Mouse (Mus musculus): Measurements from ENCODE around the gene Fxyd7. TPM values are rescaled to one million over a fixed set of nuclear protein-coding genes. Genes with fewer than 3 reads are reported as not detected.

Fxyd7 gene
- polyA plus RNA-seq, 1 experiment from 2014 or later: 5.3 TPM

- Histone ChIP-seq H3K4me3 (no peak overlapping the region), H3K27ac (no peak overlapping the region), H3K9me3 (no peaks in the 10 kb centered on the region), H3K36me3 (no peaks in the 10 kb centered on the region), H3K4me1 (peaks cover 49% of the 10 kb centered on the region), H3K27me3 (peaks cover 54% of the 10 kb centered on the region), H3K9ac (no peak overlapping the region), H3K4me2 (peak overlapping the region; percentile 34; the same call in 1 of the 2 replicates)
- WGBS: 13% methylated on average over 5 of the region's 5 CpGs
- no peak for ATAC-seq (ENCODE audit: borderline replicate concordance, extremely low read depth, low FRiP score, low TSS enrichment)
Observed at GRCm38 (mm10) chr7:31049135-31049845, 2.0 kb downstream of the Fxyd7 start.

- ATAC-seq (ENCODE audit: borderline replicate concordance, extremely low read depth, low FRiP score, low TSS enrichment): no peak
- no peaks in the 10 kb centered on the region for H3K36me3 ChIP-seq
- peaks cover 14% of the 10 kb centered on the region for H3K4me1 ChIP-seq
- peak within 1 kb of the TSS; percentile 58 for H3K4me2 ChIP-seq
- peak within 1 kb of the TSS; percentile 41; the same call in 1 of the 2 replicates for H3K27ac ChIP-seq
- peaks cover 28% of the 10 kb centered on the region for H3K27me3 ChIP-seq
- H3K4me3 ChIP-seq: peak within 1 kb of the TSS; percentile 41
- no peaks in the 10 kb centered on the region for H3K9me3 ChIP-seq
- 41% methylated on average over 10 of the region's 10 CpGs for WGBS
- H3K9ac ChIP-seq: peak within 1 kb of the TSS; percentile 36
Observed at GRCm38 (mm10) chr7:31042431-31042910, 8.8 kb downstream of the Fxyd7 start, which contains the start of gene Fxyd5. Gene Fxyd5, minus strand, starts transcription at chr7:31042481.

GRCm38 (mm10) chr7:31041662-31042315 is 9.5 kb downstream of the Fxyd7 start:
- Histone ChIP-seq H3K9me3 (no peaks in the 10 kb centered on the region), H3K4me1 (peaks cover 14% of the 10 kb centered on the region), H3K36me3 (no peaks in the 10 kb centered on the region), H3K27ac (peak overlapping the region; percentile 41; the same call in 1 of the 2 replicates), H3K27me3 (peaks cover 28% of the 10 kb centered on the region), H3K4me2 (peak overlapping the region; percentile 58), H3K4me3 (peak overlapping the region; percentile 41), H3K9ac (peak overlapping the region; percentile 36)
- ATAC-seq (ENCODE audit: borderline replicate concordance, extremely low read depth, low FRiP score, low TSS enrichment): peak; percentile 64; the same call in 1 of the 2 replicates
- 2% methylated on average over 28 of the region's 28 CpGs for WGBS

- peak overlapping the region; percentile 58 for H3K4me2 ChIP-seq
- H3K36me3 ChIP-seq: no peaks in the 10 kb centered on the region
- H3K27me3 ChIP-seq: peaks cover 28% of the 10 kb centered on the region
- H3K4me1 ChIP-seq: peaks cover 14% of the 10 kb centered on the region
- H3K9ac ChIP-seq: no peak overlapping the region; the same call in 1 of the 2 replicates
- peak overlapping the region; percentile 41; the same call in 1 of the 2 replicates for H3K4me3 ChIP-seq
- no peak overlapping the region for H3K27ac ChIP-seq
- 38% methylated on average over 8 of the region's 8 CpGs for WGBS
- no peak for ATAC-seq (ENCODE audit: borderline replicate concordance, extremely low read depth, low FRiP score, low TSS enrichment)
- H3K9me3 ChIP-seq: no peaks in the 10 kb centered on the region
Observed at GRCm38 (mm10) chr7:31041023-31041407, 10.3 kb downstream of the Fxyd7 start.

GRCm38 (mm10) chr7:31040281-31041022 is 10.8 kb downstream of the Fxyd7 start:
- WGBS: 74% methylated on average over 12 of the region's 12 CpGs
- Histone ChIP-seq H3K27ac (no peak overlapping the region), H3K4me3 (no peak overlapping the region), H3K4me2 (peak overlapping the region; percentile 58; the same call in 1 of the 2 replicates), H3K27me3 (peaks cover 28% of the 10 kb centered on the region), H3K9ac (no peak overlapping the region), H3K4me1 (peaks cover 14% of the 10 kb centered on the region), H3K9me3 (no peaks in the 10 kb centered on the region), H3K36me3 (no peaks in the 10 kb centered on the region)
- ATAC-seq (ENCODE audit: borderline replicate concordance, extremely low read depth, low FRiP score, low TSS enrichment): no peak

GRCm38 (mm10) chr7:31039011-31039410 is 12.3 kb downstream of the Fxyd7 start:
- H3K27me3 ChIP-seq: peaks cover 23% of the 10 kb centered on the region
- no peak overlapping the region for H3K4me3 ChIP-seq
- no peak overlapping the region for H3K4me2 ChIP-seq
- whole genome bisulfite sequencing: 70% methylated on average over 4 of the region's 4 CpGs
- H3K4me1 ChIP-seq: peaks cover 14% of the 10 kb centered on the region
- no peaks in the 10 kb centered on the region for H3K9me3 ChIP-seq
- no peak for ATAC-seq (ENCODE audit: borderline replicate concordance, extremely low read depth, low FRiP score, low TSS enrichment)
- no peak overlapping the region for H3K9ac ChIP-seq
- H3K36me3 ChIP-seq: no peaks in the 10 kb centered on the region
- no peak overlapping the region for H3K27ac ChIP-seq

- Histone ChIP-seq H3K27ac (no peak overlapping the region), H3K27me3 (peaks cover 10% of the 10 kb centered on the region), H3K4me2 (no peak overlapping the region), H3K9me3 (no peaks in the 10 kb centered on the region), H3K4me3 (no peak overlapping the region), H3K9ac (no peak overlapping the region), H3K36me3 (no peaks in the 10 kb centered on the region), H3K4me1 (peaks cover 17% of the 10 kb centered on the region)
- ATAC-seq (ENCODE audit: borderline replicate concordance, extremely low read depth, low FRiP score, low TSS enrichment): no peak
- WGBS: 54% methylated on average over 2 of the region's 2 CpGs
Observed at GRCm38 (mm10) chr7:31037675-31038074, 13.6 kb downstream of the Fxyd7 start.

- Histone ChIP-seq H3K9ac (no peak overlapping the region), H3K9me3 (no peaks in the 10 kb centered on the region), H3K4me2 (no peak overlapping the region), H3K27ac (no peak overlapping the region), H3K36me3 (no peaks in the 10 kb centered on the region), H3K27me3 (peaks cover 3% of the 10 kb centered on the region), H3K4me1 (peaks cover 9% of the 10 kb centered on the region), H3K4me3 (no peak overlapping the region)
- no peak for ATAC-seq (ENCODE audit: borderline replicate concordance, extremely low read depth, low FRiP score, low TSS enrichment)
- 73% methylated on average over 7 of the region's 7 CpGs for WGBS
Observed at GRCm38 (mm10) chr7:31036917-31037316, 14.3 kb downstream of the Fxyd7 start.

GRCm38 (mm10) chr7:31035291-31035690 is 16.0 kb downstream of the Fxyd7 start:
- H3K4me1 ChIP-seq: peaks cover 3% of the 10 kb centered on the region; the same call in 1 of the 2 replicates
- H3K27me3 ChIP-seq: no peaks in the 10 kb centered on the region
- 72% methylated on average over 11 of the region's 11 CpGs for WGBS
- H3K9me3 ChIP-seq: no peaks in the 10 kb centered on the region
- H3K9ac ChIP-seq: no peak overlapping the region
- no peaks in the 10 kb centered on the region for H3K36me3 ChIP-seq
- no peak overlapping the region for H3K4me2 ChIP-seq
- no peak overlapping the region for H3K27ac ChIP-seq
- H3K4me3 ChIP-seq: no peak overlapping the region
- no peak for ATAC-seq (ENCODE audit: borderline replicate concordance, extremely low read depth, low FRiP score, low TSS enrichment)

GRCm38 (mm10) chr7:31034789-31035188 is 16.5 kb downstream of the Fxyd7 start:
- H3K4me2 ChIP-seq: no peak overlapping the region
- H3K9ac ChIP-seq: no peak overlapping the region
- ATAC-seq (ENCODE audit: borderline replicate concordance, extremely low read depth, low FRiP score, low TSS enrichment): no peak
- H3K27me3 ChIP-seq: no peaks in the 10 kb centered on the region
- H3K36me3 ChIP-seq: no peaks in the 10 kb centered on the region
- 62% methylated on average over 11 of the region's 11 CpGs for WGBS
- H3K4me1 ChIP-seq: peaks cover 3% of the 10 kb centered on the region; the same call in 1 of the 2 replicates
- H3K4me3 ChIP-seq: no peak overlapping the region
- H3K27ac ChIP-seq: no peak overlapping the region
- H3K9me3 ChIP-seq: no peaks in the 10 kb centered on the region

GRCm38 (mm10) chr7:31033409-31034165 is 17.7 kb downstream of the Fxyd7 start:
- H3K9me3 ChIP-seq: no peaks in the 10 kb centered on the region
- no peak overlapping the region for H3K9ac ChIP-seq
- H3K27ac ChIP-seq: peak overlapping the region; percentile 15; the same call in 1 of the 2 replicates
- H3K27me3 ChIP-seq: no peaks in the 10 kb centered on the region
- H3K4me2 ChIP-seq: no peak overlapping the region
- no peak overlapping the region for H3K4me3 ChIP-seq
- no peak for ATAC-seq (ENCODE audit: borderline replicate concordance, extremely low read depth, low FRiP score, low TSS enrichment)
- peaks cover 3% of the 10 kb centered on the region; the same call in 1 of the 2 replicates for H3K4me1 ChIP-seq
- H3K36me3 ChIP-seq: no peaks in the 10 kb centered on the region
- WGBS: 44% methylated on average over 9 of the region's 9 CpGs
